Mouse (Mus musculus) cortical plate, adult 2 months (tissue): ENCODE measurements around the gene Rnf113a1.

Experiments
- CTCF ChIP-seq: fragments of 200-500 bp; IDR thresholded peaks from 2 replicates; pipeline ENCODE4 v1.5.1; 2011; ENCODE audit warnings: mild to moderate bottlenecking, control low read depth, low read length; ENCODE audit not compliant: insufficient read depth; ENCODE audit errors: extremely low read depth
- POLR2A ChIP-seq: fragments of 200-500 bp; IDR thresholded peaks from 2 replicates; pipeline ENCODE4 v1.6.1; 2011; ENCODE audit warnings: mild to moderate bottlenecking, low read length, control low read depth; ENCODE audit not compliant: insufficient read depth; ENCODE audit errors: extremely low read depth

GRCm38 (mm10) chrX:37157839-37158238 lies 33.2 kb upstream of the Rnf113a1 start:
- TF ChIP-seq POLR2A (no peak), CTCF (0 out of 2 replicates have a peak, but pooled peaks have one; percentile 12)
